Mouse (Mus musculus): ENCODE data around the gene Scmh1. TPM values are rescaled to one million over a fixed set of nuclear protein-coding genes. Genes with fewer than 3 reads are reported as not detected.

Gene Scmh1
- polyA plus RNA-seq, 1 experiment from 2014 or later = 9.6 TPM

DNA sequence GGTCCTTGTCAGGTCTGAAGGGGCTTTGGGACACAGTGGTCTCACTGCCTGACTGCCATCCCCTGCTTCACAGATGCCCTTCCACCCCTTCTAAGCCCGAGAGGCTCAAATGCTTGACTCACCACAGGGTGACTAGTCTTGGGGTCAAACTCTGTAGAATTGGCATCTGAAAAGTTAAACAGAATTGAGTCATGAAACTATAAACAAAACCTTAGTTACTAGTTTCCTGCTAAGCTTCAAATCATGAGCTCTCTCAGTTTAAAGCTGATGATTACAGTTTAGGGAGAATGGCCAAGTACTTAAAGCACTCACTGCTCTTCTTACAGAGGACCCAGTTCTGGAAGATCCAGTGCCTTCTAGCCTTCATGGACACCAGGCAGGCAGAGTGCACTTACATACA is 139.8 kb downstream of the Scmh1 start:
- Histone ChIP-seq H3K9ac (ENCODE audit: low read depth, low read length) (no peak overlapping the region), H3K27ac (ENCODE audit: low read length) (no peak overlapping the region), H3K4me1 (ENCODE audit: control insufficient read depth, low read depth, low read length) (no peaks in the 10 kb centered on the region), H3K4me2 (ENCODE audit: low read depth, low read length) (no peak overlapping the region), H3K4me3 (ENCODE audit: low read depth, low read length) (no peak overlapping the region), H3K9me3 (replicated peaks; ENCODE audit: control insufficient read depth, low read length) (no peaks in the 10 kb centered on the region), H3K36me3 (ENCODE audit: control insufficient read depth, insufficient read depth) (peaks cover 27% of the 10 kb centered on the region), H3K27me3 (ENCODE audit: control insufficient read depth, insufficient read depth, low read depth, low read length) (no peaks in the 10 kb centered on the region)
- no peak for ATAC-seq (ENCODE audit: low read depth)
- 79% methylated on average over 1 of the region's 1 CpGs for WGBS (ENCODE audit: insufficient replicate concordance)

DNA sequence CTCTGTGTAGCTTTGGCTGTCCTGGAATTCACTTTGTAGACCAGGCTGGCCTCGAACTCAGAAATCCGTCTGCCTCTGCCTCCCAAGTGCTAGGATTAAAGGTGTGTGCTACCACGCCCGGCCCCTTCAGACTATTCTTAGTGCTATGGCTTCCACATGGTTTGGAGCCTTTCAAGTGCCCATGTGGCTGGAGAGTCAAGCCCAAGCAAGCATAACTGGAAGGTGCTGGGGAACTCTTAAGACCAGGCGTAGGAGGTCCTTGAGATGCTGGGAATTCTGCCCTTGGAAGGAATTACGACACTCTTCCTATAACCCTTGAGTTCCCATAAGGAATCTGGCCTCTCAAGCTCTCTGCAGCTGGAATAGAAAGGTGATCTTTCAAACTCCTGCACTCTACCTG is 151.5 kb downstream of the Scmh1 start:
- 86% methylated on average over 6 of the region's 6 CpGs for WGBS (ENCODE audit: insufficient replicate concordance)
- no peak overlapping the region for H3K4me2 ChIP-seq (ENCODE audit: low read depth, low read length)
- no peak for ATAC-seq (ENCODE audit: low read depth)
- no peak overlapping the region for H3K9ac ChIP-seq (ENCODE audit: low read depth, low read length)
- no peak overlapping the region for H3K4me3 ChIP-seq (ENCODE audit: low read depth, low read length)
- H3K27me3 ChIP-seq (ENCODE audit: control insufficient read depth, insufficient read depth, low read depth, low read length) = no peaks in the 10 kb centered on the region
- H3K27ac ChIP-seq (ENCODE audit: low read length) = no peak overlapping the region
- no peaks in the 10 kb centered on the region for H3K9me3 ChIP-seq (replicated peaks; ENCODE audit: control insufficient read depth, low read length)
- H3K4me1 ChIP-seq (ENCODE audit: control insufficient read depth, low read depth, low read length) = no peaks in the 10 kb centered on the region
- H3K36me3 ChIP-seq (ENCODE audit: control insufficient read depth, insufficient read depth) = peaks cover 33% of the 10 kb centered on the region

DNA sequence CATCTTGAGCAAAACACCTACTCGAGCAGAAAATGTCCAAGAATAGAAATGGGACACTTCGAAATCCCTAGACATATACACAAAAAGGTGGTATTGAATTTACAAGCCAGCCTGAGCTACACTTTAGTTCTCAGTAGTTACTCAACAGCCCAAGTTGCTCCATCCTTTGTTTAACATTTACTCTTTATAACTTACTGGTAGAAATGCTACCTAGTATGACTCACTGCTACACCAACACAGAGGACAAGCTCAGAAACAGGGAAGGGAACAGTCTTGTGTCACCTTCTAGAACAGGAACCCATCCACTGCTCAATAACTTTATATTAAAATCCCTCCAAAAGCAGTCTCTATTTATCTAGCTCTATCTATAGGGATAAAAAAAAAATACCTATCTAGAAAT is 160.6 kb downstream of the Scmh1 start:
- H3K4me1 ChIP-seq (ENCODE audit: control insufficient read depth, low read depth, low read length) = peaks cover 23% of the 10 kb centered on the region
- H3K36me3 ChIP-seq (ENCODE audit: control insufficient read depth, insufficient read depth) = peaks cover 15% of the 10 kb centered on the region
- H3K9me3 ChIP-seq (replicated peaks; ENCODE audit: control insufficient read depth, low read length) = no peaks in the 10 kb centered on the region
- no peak overlapping the region for H3K27ac ChIP-seq (ENCODE audit: low read length)
- no peak for ATAC-seq (ENCODE audit: low read depth)
- no peak overlapping the region for H3K4me2 ChIP-seq (ENCODE audit: low read depth, low read length)
- no peak overlapping the region for H3K9ac ChIP-seq (ENCODE audit: low read depth, low read length)
- 78% methylated on average over 2 of the region's 2 CpGs for WGBS (ENCODE audit: insufficient replicate concordance)
- no peak overlapping the region for H3K4me3 ChIP-seq (ENCODE audit: low read depth, low read length)
- no peaks in the 10 kb centered on the region for H3K27me3 ChIP-seq (ENCODE audit: control insufficient read depth, insufficient read depth, low read depth, low read length)

DNA sequence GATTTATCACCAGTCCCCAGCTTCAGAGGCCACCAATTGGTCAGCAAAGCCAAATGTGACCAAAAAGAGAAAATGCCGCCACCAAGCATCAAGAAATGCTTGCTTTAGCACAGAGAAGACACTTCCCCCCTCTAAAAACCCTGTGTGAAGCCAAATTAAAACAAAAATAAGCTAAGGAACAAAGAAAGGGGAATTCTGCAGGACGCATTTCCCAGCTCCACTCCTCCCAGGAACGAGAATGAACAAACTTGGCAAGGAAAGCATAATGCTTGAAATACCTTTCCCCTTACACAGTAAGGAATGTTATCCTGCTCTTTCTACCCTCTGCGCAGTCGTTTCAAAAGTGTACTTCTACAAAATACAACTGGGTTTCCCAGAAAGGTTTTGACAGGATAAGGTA is 162.9 kb downstream of the Scmh1 start:
- H3K4me2 ChIP-seq (ENCODE audit: low read depth, low read length) = peak overlapping the region; percentile 100
- peak overlapping the region; percentile 27; the same call in 1 of the 2 replicates for H3K27ac ChIP-seq (ENCODE audit: low read length)
- H3K9ac ChIP-seq (ENCODE audit: low read depth, low read length) = peak overlapping the region; percentile 29; the same call in 1 of the 2 replicates
- H3K9me3 ChIP-seq (replicated peaks; ENCODE audit: control insufficient read depth, low read length) = no peaks in the 10 kb centered on the region
- H3K4me1 ChIP-seq (ENCODE audit: control insufficient read depth, low read depth, low read length) = peaks cover 27% of the 10 kb centered on the region
- 58% methylated on average over 5 of the region's 5 CpGs for WGBS (ENCODE audit: insufficient replicate concordance)
- H3K27me3 ChIP-seq (ENCODE audit: control insufficient read depth, insufficient read depth, low read depth, low read length) = no peaks in the 10 kb centered on the region
- no peak overlapping the region for H3K4me3 ChIP-seq (ENCODE audit: low read depth, low read length)
- H3K36me3 ChIP-seq (ENCODE audit: control insufficient read depth, insufficient read depth) = peaks cover 11% of the 10 kb centered on the region
- ATAC-seq (ENCODE audit: low read depth) = no peak

DNA sequence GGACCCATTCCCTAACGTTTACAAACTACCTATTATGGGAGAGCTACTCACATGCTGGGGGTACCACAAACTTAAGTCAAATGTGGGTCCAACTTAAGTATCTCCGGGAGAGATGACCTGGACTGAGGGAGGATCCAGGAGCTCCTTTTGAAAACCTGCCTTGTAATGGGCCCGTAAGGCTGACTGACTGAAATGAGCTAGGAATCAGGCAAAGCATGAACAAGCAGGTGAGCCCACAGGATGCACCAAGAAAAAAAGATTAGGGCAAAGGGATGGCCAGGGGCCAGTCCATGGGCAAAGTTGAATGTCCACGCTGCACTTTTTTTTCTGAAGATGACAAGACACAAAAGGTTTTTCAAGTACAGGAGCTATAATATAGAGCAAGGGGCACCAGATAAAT is 163.9 kb downstream of the Scmh1 start:
- Histone ChIP-seq H3K4me3 (ENCODE audit: low read depth, low read length) (peak overlapping the region; percentile 93), H3K4me2 (ENCODE audit: low read depth, low read length) (peak overlapping the region; percentile 100), H3K36me3 (ENCODE audit: control insufficient read depth, insufficient read depth) (peaks cover 5% of the 10 kb centered on the region), H3K27me3 (ENCODE audit: control insufficient read depth, insufficient read depth, low read depth, low read length) (no peaks in the 10 kb centered on the region), H3K9me3 (replicated peaks; ENCODE audit: control insufficient read depth, low read length) (no peaks in the 10 kb centered on the region), H3K4me1 (ENCODE audit: control insufficient read depth, low read depth, low read length) (peaks cover 27% of the 10 kb centered on the region), H3K9ac (ENCODE audit: low read depth, low read length) (peak overlapping the region; percentile 87), H3K27ac (ENCODE audit: low read length) (no peak overlapping the region)
- 6% methylated on average over 4 of the region's 4 CpGs for WGBS (ENCODE audit: insufficient replicate concordance)
- no peak for ATAC-seq (ENCODE audit: low read depth)

DNA sequence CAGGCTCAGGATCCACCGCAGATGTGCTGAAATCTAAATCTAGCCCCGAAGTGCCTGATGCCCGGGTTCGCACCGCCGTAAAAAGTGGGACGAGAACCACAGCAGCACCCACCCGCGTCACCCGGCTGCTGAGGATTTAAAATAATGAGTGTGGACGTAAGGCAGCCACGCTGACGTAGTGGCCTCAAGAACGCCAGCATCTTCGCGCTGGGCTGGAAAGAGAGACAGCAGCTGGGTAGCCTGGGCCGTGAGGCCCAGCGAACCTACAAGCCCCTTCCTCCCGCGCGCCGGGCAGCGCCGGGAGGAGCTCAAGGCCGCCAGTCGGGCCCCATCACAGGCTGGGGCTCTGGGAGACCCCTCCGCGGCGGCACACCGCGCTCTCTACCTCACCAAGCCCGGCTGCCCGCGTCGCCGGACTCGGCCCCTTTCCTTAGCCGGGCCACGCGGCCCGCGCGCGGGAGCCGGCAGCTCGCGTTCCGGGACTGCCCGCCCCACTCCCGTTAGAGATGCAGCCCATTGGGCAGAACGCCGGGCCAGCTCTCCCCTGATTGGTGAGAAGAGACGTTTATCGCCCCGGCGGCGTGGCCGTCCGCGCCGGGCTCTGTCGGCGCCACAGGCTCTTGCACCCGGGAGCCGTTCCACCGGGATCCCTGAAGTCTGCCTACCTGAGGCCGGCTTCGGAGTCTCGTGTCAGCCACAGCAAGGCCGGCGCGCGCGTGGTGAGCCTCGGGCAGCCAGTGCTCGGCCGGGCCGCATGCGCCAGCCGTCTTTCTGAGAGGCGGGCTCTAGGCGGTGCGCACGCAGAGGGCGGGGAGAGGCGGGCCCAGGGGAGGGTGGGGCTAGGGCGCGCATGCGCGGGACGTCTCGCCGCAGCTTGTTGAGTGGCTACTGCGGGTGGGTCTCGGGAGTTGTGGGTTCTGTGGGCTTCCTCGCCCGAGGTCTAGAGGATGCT is 164.7 kb downstream of the Scmh1 start, which contains the start of gene Ctps:
Gene Ctps, minus strand, starts transcription at position 791 of the 952 bp plus-strand sequence.
- Histone ChIP-seq H3K27me3 (ENCODE audit: control insufficient read depth, insufficient read depth, low read depth, low read length) (no peaks in the 10 kb centered on the region), H3K4me2 (ENCODE audit: low read depth, low read length) (peak within 1 kb of the TSS; percentile 100), H3K9me3 (replicated peaks; ENCODE audit: control insufficient read depth, low read length) (no peaks in the 10 kb centered on the region), H3K36me3 (ENCODE audit: control insufficient read depth, insufficient read depth) (peaks cover 2% of the 10 kb centered on the region), H3K4me1 (ENCODE audit: control insufficient read depth, low read depth, low read length) (peaks cover 27% of the 10 kb centered on the region), H3K9ac (ENCODE audit: low read depth, low read length) (peak within 1 kb of the TSS; percentile 87), H3K4me3 (ENCODE audit: low read depth, low read length) (peak within 1 kb of the TSS; percentile 93), H3K27ac (ENCODE audit: low read length) (peak within 1 kb of the TSS; percentile 84)
- WGBS (ENCODE audit: insufficient replicate concordance) = under 1% methylated on average over 96 of the region's 97 CpGs
- ATAC-seq (ENCODE audit: low read depth) = peak; percentile 97

DNA sequence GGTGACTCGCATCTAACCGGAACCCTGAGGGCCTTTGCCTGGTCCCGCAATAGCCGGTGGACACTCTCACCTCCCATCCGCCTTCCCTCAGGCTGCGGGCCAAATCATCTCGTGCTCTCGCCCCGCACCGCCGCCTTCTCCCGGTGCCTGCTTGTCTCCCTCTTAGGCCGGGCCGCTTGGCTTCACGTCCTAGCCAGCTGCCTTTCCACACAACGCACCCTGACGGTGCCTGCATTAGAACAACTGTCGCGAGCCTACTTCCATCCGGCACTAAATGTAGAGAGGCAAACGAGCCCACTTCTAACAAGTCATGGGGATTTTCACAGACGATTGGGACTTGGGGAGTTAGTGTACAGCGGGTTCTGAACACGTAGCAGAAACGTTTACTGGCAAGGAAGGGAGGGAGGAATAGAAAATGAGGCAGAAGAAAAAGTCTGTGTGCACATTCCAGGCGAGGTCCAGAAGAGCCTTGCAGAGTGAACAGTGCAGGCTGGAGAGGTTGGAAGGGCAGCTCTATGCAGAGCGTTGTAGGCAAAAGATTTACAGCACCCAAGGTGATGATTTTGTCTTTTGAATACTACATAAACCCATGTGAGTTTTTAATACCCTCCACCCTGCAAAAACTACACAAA is 165.5 kb downstream of the Scmh1 start:
- H3K36me3 ChIP-seq (ENCODE audit: control insufficient read depth, insufficient read depth) = no peaks in the 10 kb centered on the region
- WGBS (ENCODE audit: insufficient replicate concordance) = 1% methylated on average over 26 of the region's 27 CpGs
- peaks cover 27% of the 10 kb centered on the region for H3K4me1 ChIP-seq (ENCODE audit: control insufficient read depth, low read depth, low read length)
- no peaks in the 10 kb centered on the region for H3K27me3 ChIP-seq (ENCODE audit: control insufficient read depth, insufficient read depth, low read depth, low read length)
- peak overlapping the region; percentile 93 for H3K4me3 ChIP-seq (ENCODE audit: low read depth, low read length)
- peak overlapping the region; percentile 87 for H3K9ac ChIP-seq (ENCODE audit: low read depth, low read length)
- peak overlapping the region; percentile 100 for H3K4me2 ChIP-seq (ENCODE audit: low read depth, low read length)
- H3K9me3 ChIP-seq (replicated peaks; ENCODE audit: control insufficient read depth, low read length) = no peaks in the 10 kb centered on the region
- H3K27ac ChIP-seq (ENCODE audit: low read length) = peak overlapping the region; percentile 84
- peak; percentile 42 for ATAC-seq (ENCODE audit: low read depth)

DNA sequence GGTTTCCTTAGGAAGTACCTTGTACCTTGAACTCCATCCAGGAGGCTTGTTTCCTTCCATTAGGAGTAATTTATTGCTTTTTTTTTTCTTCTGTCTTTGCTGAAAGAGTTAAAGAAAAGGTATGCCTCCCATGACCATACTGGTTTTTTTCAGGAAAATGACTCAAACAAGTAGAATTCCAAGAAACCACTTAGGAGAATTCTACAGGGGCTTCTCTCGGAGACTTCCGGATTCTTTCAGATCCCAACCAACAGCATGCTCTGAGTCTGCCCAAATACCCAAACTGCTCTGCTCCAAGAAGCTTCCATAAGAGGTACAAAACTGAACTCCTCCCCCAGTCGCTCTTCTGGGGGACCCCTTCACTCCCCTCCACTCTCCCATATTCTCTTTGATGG is 166.0 kb downstream of the Scmh1 start:
- Histone ChIP-seq H3K9me3 (replicated peaks; ENCODE audit: control insufficient read depth, low read length) (no peaks in the 10 kb centered on the region), H3K4me1 (ENCODE audit: control insufficient read depth, low read depth, low read length) (peaks cover 27% of the 10 kb centered on the region), H3K27me3 (ENCODE audit: control insufficient read depth, insufficient read depth, low read depth, low read length) (no peaks in the 10 kb centered on the region), H3K4me3 (ENCODE audit: low read depth, low read length) (peak overlapping the region; percentile 93), H3K36me3 (ENCODE audit: control insufficient read depth, insufficient read depth) (no peaks in the 10 kb centered on the region), H3K27ac (ENCODE audit: low read length) (no peak overlapping the region), H3K4me2 (ENCODE audit: low read depth, low read length) (peak overlapping the region; percentile 100), H3K9ac (ENCODE audit: low read depth, low read length) (no peak overlapping the region; the same call in 1 of the 2 replicates)
- 66% methylated on average over 3 of the region's 3 CpGs for WGBS (ENCODE audit: insufficient replicate concordance)
- no peak for ATAC-seq (ENCODE audit: low read depth)

DNA sequence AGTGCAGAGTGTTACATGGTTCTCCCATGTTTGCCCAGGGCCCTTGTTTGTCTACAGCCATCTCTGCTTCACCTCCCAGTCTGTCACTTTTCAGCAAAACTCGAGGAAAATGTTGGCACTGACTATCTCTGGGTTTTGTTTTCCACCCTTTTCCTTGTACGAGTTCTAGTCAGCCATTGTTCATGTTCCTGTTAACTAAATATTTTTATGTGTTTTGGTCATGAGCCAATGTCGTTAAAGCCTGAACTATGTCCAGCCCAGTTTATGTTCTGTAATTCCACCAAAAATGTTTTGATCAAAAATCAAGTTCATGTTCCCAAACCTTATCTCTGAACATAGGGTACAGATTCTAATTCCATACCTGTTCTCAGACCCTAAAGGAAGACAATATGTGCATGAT is 166.6 kb downstream of the Scmh1 start:
- ATAC-seq (ENCODE audit: low read depth) = no peak
- 59% methylated on average over 3 of the region's 3 CpGs for WGBS (ENCODE audit: insufficient replicate concordance)
- Histone ChIP-seq H3K27me3 (ENCODE audit: control insufficient read depth, insufficient read depth, low read depth, low read length) (no peaks in the 10 kb centered on the region), H3K36me3 (ENCODE audit: control insufficient read depth, insufficient read depth) (no peaks in the 10 kb centered on the region), H3K4me2 (ENCODE audit: low read depth, low read length) (no peak overlapping the region), H3K27ac (ENCODE audit: low read length) (no peak overlapping the region), H3K9ac (ENCODE audit: low read depth, low read length) (no peak overlapping the region), H3K9me3 (replicated peaks; ENCODE audit: control insufficient read depth, low read length) (no peaks in the 10 kb centered on the region), H3K4me1 (ENCODE audit: control insufficient read depth, low read depth, low read length) (peaks cover 23% of the 10 kb centered on the region), H3K4me3 (ENCODE audit: low read depth, low read length) (no peak overlapping the region)
